Mouse (Mus musculus) cerebral cortex, adult 2 months (tissue): ENCODE measurements around the gene Ankrd40.

Experiments
- WGBS: fragments of 180-500 bp; shearing (Covaris S2); methylation state at CpG from one replicate; pipeline ENCODE4 v1.1.7; 2018; 5-methylcytosine and 5-hydroxymethylcytosine counted together

Ankrd40 gene

GRCm38 (mm10) chr11:94327693-94328643, at the start of gene Ankrd40:
Gene Ankrd40 (plus strand): TSS chr11:94328001.
- WGBS: under 1% methylated on average over 78 of the region's 78 CpGs

- 62% methylated on average over 11 of the region's 11 CpGs for WGBS
These were observed 46.3 kb upstream of the Ankrd40 start, which contains the start of gene Gm21885 for GRCm38 (mm10) chr11:94281199-94282181. Gene Gm21885 (plus strand): TSS chr11:94281873.

GRCm38 (mm10) chr11:94282291-94282690, 45.5 kb upstream of the Ankrd40 start:
- 50% methylated on average over 5 of the region's 5 CpGs for WGBS

- 81% methylated on average over 6 of the region's 6 CpGs for WGBS
These were observed 44.2 kb upstream of the Ankrd40 start for GRCm38 (mm10) chr11:94283536-94284099.

- 71% methylated on average over 11 of the region's 11 CpGs for WGBS
These were observed 41.8 kb upstream of the Ankrd40 start for GRCm38 (mm10) chr11:94285886-94286574.

- WGBS: 67% methylated on average over 5 of the region's 5 CpGs
These were observed 40.7 kb upstream of the Ankrd40 start for GRCm38 (mm10) chr11:94287105-94287504.

GRCm38 (mm10) chr11:94290062-94290740, 37.6 kb upstream of the Ankrd40 start:
- WGBS: 72% methylated on average over 10 of the region's 10 CpGs

GRCm38 (mm10) chr11:94294996-94295845, 32.6 kb upstream of the Ankrd40 start:
- WGBS: 53% methylated on average over 9 of the region's 9 CpGs

GRCm38 (mm10) chr11:94312733-94313132, 15.1 kb upstream of the Ankrd40 start:
- WGBS: 59% methylated on average over 1 of the region's 1 CpGs

GRCm38 (mm10) chr11:94314098-94314652, 13.6 kb upstream of the Ankrd40 start:
- 24% methylated on average over 2 of the region's 2 CpGs for WGBS

- 35% methylated on average over 1 of the region's 1 CpGs for WGBS
These were observed 12.5 kb upstream of the Ankrd40 start for GRCm38 (mm10) chr11:94315308-94315707.

- WGBS: 58% methylated on average over 2 of the region's 2 CpGs
These were observed 11.3 kb upstream of the Ankrd40 start for GRCm38 (mm10) chr11:94316528-94316927.

GRCm38 (mm10) chr11:94317014-94317413, 10.8 kb upstream of the Ankrd40 start:
- WGBS: 47% methylated on average over 1 of the region's 1 CpGs

- 53% methylated on average over 4 of the region's 4 CpGs for WGBS
These were observed 10.3 kb upstream of the Ankrd40 start for GRCm38 (mm10) chr11:94317515-94317914.

- 44% methylated on average over 5 of the region's 5 CpGs for WGBS
These were observed 9.7 kb upstream of the Ankrd40 start for GRCm38 (mm10) chr11:94318056-94318455.

GRCm38 (mm10) chr11:94320969-94321930, 6.6 kb upstream of the Ankrd40 start:
- under 1% methylated on average over 67 of the region's 67 CpGs for WGBS

- WGBS: under 1% methylated on average over 36 of the region's 36 CpGs
These were observed 5.8 kb upstream of the Ankrd40 start, which contains the start of gene Luc7l3 for GRCm38 (mm10) chr11:94321931-94322400. Gene Luc7l3 (minus strand): TSS chr11:94321988.

- 53% methylated on average over 5 of the region's 5 CpGs for WGBS
These were observed 5.2 kb upstream of the Ankrd40 start for GRCm38 (mm10) chr11:94322636-94323035.
